Mouse (Mus musculus): ENCODE data around the gene Mybpc2. TPM values are rescaled to one million over a fixed set of nuclear protein-coding genes. Genes with fewer than 3 reads are reported as not detected.

The Mybpc2 gene
- polyA plus RNA-seq, 1 experiment from 2014 or later: 0.63 TPM

- H3K9ac ChIP-seq (ENCODE audit: low read length): no peak overlapping the region
- WGBS: 61% methylated on average over 7 of the region's 7 CpGs
Observed at GRCm38 (mm10) chr7:44537009-44537408, 12.6 kb upstream of the Mybpc2 start.

GRCm38 (mm10) chr7:44536590-44536968 lies 12.1 kb upstream of the Mybpc2 start:
- no peak for ATAC-seq (ENCODE audit: low read depth)
- peaks cover 54% of the 10 kb centered on the region for H3K36me3 ChIP-seq (ENCODE audit: control insufficient read depth, insufficient read depth, low read length)
- no peak overlapping the region for H3K4me2 ChIP-seq (ENCODE audit: low read depth, low read length)
- H3K9me3 ChIP-seq (ENCODE audit: control insufficient read depth, low read length): no peaks in the 10 kb centered on the region
- H3K27ac ChIP-seq (ENCODE audit: low read length): no peak overlapping the region
- no peaks in the 10 kb centered on the region for H3K4me1 ChIP-seq (replicated peaks; ENCODE audit: control insufficient read depth, insufficient read depth, low read length)
- no peak overlapping the region for H3K4me3 ChIP-seq (ENCODE audit: low read length)
- 75% methylated on average over 6 of the region's 6 CpGs for WGBS
- H3K9ac ChIP-seq (ENCODE audit: low read length): no peak overlapping the region
- H3K27me3 ChIP-seq (ENCODE audit: control insufficient read depth, insufficient read depth, low read depth, low read length): no peaks in the 10 kb centered on the region

More at GRCm38 (mm10) chr7:44537009-44537408, 12.6 kb upstream of the Mybpc2 start:
- Histone ChIP-seq H3K4me1 (replicated peaks; ENCODE audit: control insufficient read depth, insufficient read depth, low read length) (no peaks in the 10 kb centered on the region), H3K27ac (ENCODE audit: low read length) (no peak overlapping the region), H3K4me3 (ENCODE audit: low read length) (no peak overlapping the region), H3K9me3 (ENCODE audit: control insufficient read depth, low read length) (no peaks in the 10 kb centered on the region), H3K36me3 (ENCODE audit: control insufficient read depth, insufficient read depth, low read length) (peaks cover 57% of the 10 kb centered on the region), H3K4me2 (ENCODE audit: low read depth, low read length) (no peak overlapping the region), H3K27me3 (ENCODE audit: control insufficient read depth, insufficient read depth, low read depth, low read length) (no peaks in the 10 kb centered on the region)
- ATAC-seq (ENCODE audit: low read depth): no peak

DNA sequence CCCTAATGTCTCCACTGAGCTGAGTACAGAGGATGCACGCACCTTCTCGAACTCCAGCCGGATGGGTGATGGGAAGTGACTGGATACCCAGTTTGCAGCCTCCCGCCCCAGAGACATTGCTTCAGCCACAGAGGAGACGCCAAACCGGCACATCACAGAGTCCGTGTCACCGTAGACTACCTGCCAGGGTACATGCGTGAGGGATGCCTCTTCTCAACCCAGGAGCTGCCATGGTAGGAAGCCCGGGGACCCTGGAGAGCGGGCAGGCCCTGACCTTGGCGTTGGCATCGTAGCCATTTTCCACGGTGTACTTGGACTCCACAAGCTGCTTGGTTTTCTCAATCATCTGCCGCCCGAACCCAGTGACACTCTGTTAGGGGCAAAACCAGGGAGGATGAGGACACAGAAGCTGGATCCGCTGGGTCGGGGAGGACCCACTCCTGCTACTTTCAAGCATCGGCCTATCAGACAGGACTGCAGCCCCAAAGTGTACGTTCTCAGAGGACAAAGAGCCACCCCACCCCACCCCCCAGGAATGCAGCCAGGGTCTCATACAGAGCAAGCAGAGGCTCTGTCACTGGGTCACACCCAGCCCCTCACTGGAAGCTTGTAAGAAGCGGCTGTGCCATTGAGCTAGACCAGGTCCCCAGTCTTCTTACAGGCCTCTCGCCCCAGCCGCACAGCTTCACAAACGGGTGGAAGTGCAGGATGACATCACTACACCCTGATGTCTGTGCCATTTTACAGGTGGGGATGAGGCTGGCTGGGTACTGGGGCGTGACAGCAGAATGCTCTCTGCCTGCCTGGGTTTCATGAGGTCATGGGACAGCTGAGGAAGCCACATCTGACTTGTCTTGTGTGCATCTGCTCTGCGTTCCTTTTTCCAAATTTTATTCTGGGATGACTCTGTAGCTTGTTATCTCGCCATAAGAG lies 11.5 kb upstream of the Mybpc2 start:
- no peaks in the 10 kb centered on the region for H3K9me3 ChIP-seq (ENCODE audit: control insufficient read depth, low read length)
- H3K27ac ChIP-seq (ENCODE audit: low read length): no peak overlapping the region
- H3K4me3 ChIP-seq (ENCODE audit: low read length): no peak overlapping the region
- ATAC-seq (ENCODE audit: low read depth): no peak
- H3K36me3 ChIP-seq (ENCODE audit: control insufficient read depth, insufficient read depth, low read length): peaks cover 50% of the 10 kb centered on the region
- no peak overlapping the region for H3K9ac ChIP-seq (ENCODE audit: low read length)
- H3K27me3 ChIP-seq (ENCODE audit: control insufficient read depth, insufficient read depth, low read depth, low read length): no peaks in the 10 kb centered on the region
- 90% methylated on average over 27 of the region's 27 CpGs for WGBS
- no peak overlapping the region for H3K4me2 ChIP-seq (ENCODE audit: low read depth, low read length)
- H3K4me1 ChIP-seq (replicated peaks; ENCODE audit: control insufficient read depth, insufficient read depth, low read length): no peaks in the 10 kb centered on the region

DNA sequence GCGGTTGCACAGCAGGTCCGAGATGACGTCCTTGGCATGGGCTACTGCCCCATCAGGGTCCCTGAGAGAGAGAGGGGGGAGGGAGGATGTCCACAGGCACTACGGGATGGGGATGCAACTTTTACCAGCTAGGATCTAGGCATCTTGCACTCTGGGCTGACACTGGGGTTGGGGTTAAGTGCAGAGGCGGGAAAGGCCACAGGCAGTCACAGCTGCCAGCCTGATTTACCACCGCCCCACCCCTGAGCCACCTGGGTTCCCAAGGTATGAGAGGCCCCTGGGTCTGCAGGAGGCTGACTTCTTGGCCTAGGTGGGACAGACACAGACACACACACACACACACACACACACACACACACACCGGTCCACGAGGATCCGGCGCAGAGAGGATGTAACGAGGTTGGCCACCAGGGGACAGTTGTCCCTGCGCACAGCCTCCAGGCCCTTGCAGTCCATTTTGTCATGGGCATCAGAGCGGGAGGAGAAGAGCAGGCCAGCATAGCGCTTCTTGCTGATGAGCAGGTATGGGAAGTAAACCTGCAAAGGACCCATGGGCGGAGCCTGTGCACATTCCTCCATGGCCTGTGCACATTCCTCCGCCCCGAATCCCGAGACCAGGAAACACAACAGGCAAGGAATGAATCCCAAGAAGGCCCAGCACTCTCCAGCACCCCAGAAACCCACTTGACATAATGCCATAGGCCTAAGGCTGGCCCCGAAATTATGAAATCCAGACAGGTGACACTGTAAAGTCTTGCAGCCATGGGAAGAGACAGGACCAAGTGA lies 10.4 kb upstream of the Mybpc2 start:
- Histone ChIP-seq H3K36me3 (ENCODE audit: control insufficient read depth, insufficient read depth, low read length) (peaks cover 45% of the 10 kb centered on the region), H3K4me3 (ENCODE audit: low read length) (no peak overlapping the region), H3K4me2 (ENCODE audit: low read depth, low read length) (no peak overlapping the region), H3K27ac (ENCODE audit: low read length) (no peak overlapping the region), H3K27me3 (ENCODE audit: control insufficient read depth, insufficient read depth, low read depth, low read length) (no peaks in the 10 kb centered on the region), H3K4me1 (replicated peaks; ENCODE audit: control insufficient read depth, insufficient read depth, low read length) (no peaks in the 10 kb centered on the region), H3K9ac (ENCODE audit: low read length) (no peak overlapping the region), H3K9me3 (ENCODE audit: control insufficient read depth, low read length) (no peaks in the 10 kb centered on the region)
- ATAC-seq (ENCODE audit: low read depth): no peak
- WGBS: 82% methylated on average over 19 of the region's 19 CpGs

GRCm38 (mm10) chr7:44534242-44534641 lies 9.8 kb upstream of the Mybpc2 start:
- Histone ChIP-seq H3K27ac (ENCODE audit: low read length) (no peak overlapping the region), H3K9ac (ENCODE audit: low read length) (no peak overlapping the region), H3K4me1 (replicated peaks; ENCODE audit: control insufficient read depth, insufficient read depth, low read length) (no peaks in the 10 kb centered on the region), H3K4me3 (ENCODE audit: low read length) (no peak overlapping the region), H3K9me3 (ENCODE audit: control insufficient read depth, low read length) (no peaks in the 10 kb centered on the region), H3K4me2 (ENCODE audit: low read depth, low read length) (no peak overlapping the region), H3K36me3 (ENCODE audit: control insufficient read depth, insufficient read depth, low read length) (peaks cover 40% of the 10 kb centered on the region), H3K27me3 (ENCODE audit: control insufficient read depth, insufficient read depth, low read depth, low read length) (no peaks in the 10 kb centered on the region)
- ATAC-seq (ENCODE audit: low read depth): no peak
- 86% methylated on average over 13 of the region's 13 CpGs for WGBS

- Histone ChIP-seq H3K27ac (ENCODE audit: low read length) (no peak overlapping the region), H3K9ac (ENCODE audit: low read length) (no peak overlapping the region), H3K4me1 (replicated peaks; ENCODE audit: control insufficient read depth, insufficient read depth, low read length) (no peaks in the 10 kb centered on the region), H3K36me3 (ENCODE audit: control insufficient read depth, insufficient read depth, low read length) (peaks cover 36% of the 10 kb centered on the region), H3K27me3 (ENCODE audit: control insufficient read depth, insufficient read depth, low read depth, low read length) (peaks cover under 1% of the 10 kb centered on the region; the same call in 1 of the 2 replicates), H3K4me2 (ENCODE audit: low read depth, low read length) (no peak overlapping the region), H3K4me3 (ENCODE audit: low read length) (no peak overlapping the region), H3K9me3 (ENCODE audit: control insufficient read depth, low read length) (no peaks in the 10 kb centered on the region)
- 78% methylated on average over 12 of the region's 12 CpGs for WGBS
- no peak for ATAC-seq (ENCODE audit: low read depth)
Observed at GRCm38 (mm10) chr7:44533746-44534045, 9.2 kb upstream of the Mybpc2 start.

DNA sequence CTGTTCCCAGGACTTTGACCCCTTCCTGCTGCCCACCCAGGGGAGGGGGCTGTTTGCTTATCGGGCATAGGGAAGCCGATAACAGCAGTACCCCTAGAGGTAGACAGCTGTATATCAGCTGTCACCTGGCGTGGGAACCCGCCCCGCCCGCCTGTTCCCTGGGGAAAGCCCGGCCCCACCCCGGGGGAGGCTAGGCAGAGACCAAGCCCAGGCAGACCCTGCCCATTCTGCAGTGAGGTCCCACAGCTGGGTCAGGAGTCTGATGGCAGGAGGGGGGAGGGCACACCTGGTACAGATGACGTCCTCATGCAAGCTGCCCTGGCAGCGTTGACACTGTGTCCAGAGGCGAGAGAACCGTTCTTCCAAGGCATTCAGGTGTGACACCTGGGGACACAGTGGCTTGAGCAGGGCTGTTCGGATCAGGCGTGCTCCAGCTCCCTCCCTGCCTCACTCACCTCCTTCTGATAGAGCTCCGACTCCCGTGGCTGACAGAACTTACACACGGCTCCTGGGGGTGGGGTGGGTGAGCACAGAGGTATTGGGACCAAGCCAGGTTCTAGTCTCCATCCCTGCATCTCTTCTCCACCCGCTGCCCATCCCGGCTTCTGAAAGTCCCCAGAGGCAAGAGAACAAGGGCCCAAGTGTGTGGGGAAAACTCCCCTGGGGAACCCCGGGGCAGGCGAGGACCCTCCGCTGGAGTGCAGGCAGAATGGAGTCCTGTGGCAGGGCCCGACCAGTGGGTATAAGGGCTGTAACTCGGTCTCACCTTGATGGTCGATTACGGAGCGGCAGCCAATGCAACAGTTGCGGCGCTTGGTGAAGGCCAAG lies 8.7 kb upstream of the Mybpc2 start:
- Histone ChIP-seq H3K4me2 (ENCODE audit: low read depth, low read length) (no peak overlapping the region), H3K9me3 (ENCODE audit: control insufficient read depth, low read length) (no peaks in the 10 kb centered on the region), H3K4me1 (replicated peaks; ENCODE audit: control insufficient read depth, insufficient read depth, low read length) (no peaks in the 10 kb centered on the region), H3K27ac (ENCODE audit: low read length) (no peak overlapping the region), H3K27me3 (ENCODE audit: control insufficient read depth, insufficient read depth, low read depth, low read length) (peaks cover 3% of the 10 kb centered on the region; the same call in 1 of the 2 replicates), H3K9ac (ENCODE audit: low read length) (no peak overlapping the region), H3K4me3 (ENCODE audit: low read length) (no peak overlapping the region), H3K36me3 (ENCODE audit: control insufficient read depth, insufficient read depth, low read length) (peaks cover 31% of the 10 kb centered on the region)
- 81% methylated on average over 29 of the region's 29 CpGs for WGBS
- ATAC-seq (ENCODE audit: low read depth): no peak

GRCm38 (mm10) chr7:44531946-44532732 lies 7.7 kb upstream of the Mybpc2 start, which contains the start of gene Spib:
Gene Spib (minus strand): TSS chr7:44532071.
- H3K27me3 ChIP-seq (ENCODE audit: control insufficient read depth, insufficient read depth, low read depth, low read length): peaks cover 3% of the 10 kb centered on the region; the same call in 1 of the 2 replicates
- H3K4me2 ChIP-seq (ENCODE audit: low read depth, low read length): no peak within 1 kb of the TSS
- no peak for ATAC-seq (ENCODE audit: low read depth)
- H3K4me3 ChIP-seq (ENCODE audit: low read length): no peak within 1 kb of the TSS
- WGBS: 73% methylated on average over 4 of the region's 4 CpGs
- no peak within 1 kb of the TSS for H3K27ac ChIP-seq (ENCODE audit: low read length)
- peaks cover 23% of the 10 kb centered on the region for H3K36me3 ChIP-seq (ENCODE audit: control insufficient read depth, insufficient read depth, low read length)
- no peaks in the 10 kb centered on the region for H3K9me3 ChIP-seq (ENCODE audit: control insufficient read depth, low read length)
- peaks cover 5% of the 10 kb centered on the region; the same call in 1 of the 2 replicates for H3K4me1 ChIP-seq (replicated peaks; ENCODE audit: control insufficient read depth, insufficient read depth, low read length)
- H3K9ac ChIP-seq (ENCODE audit: low read length): no peak within 1 kb of the TSS

Measured in lung, embryonic 16.5 days (tissue).